Mouse (Mus musculus) gastrocnemius, postnatal 25 days (tissue): Measurements from ENCODE around the gene Spaca4. TPM values are rescaled to one million over a fixed set of nuclear protein-coding genes. Genes with fewer than 3 reads are reported as not detected.

Source experiments
- DNase-seq: peaks from one replicate; pipeline ENCODE4 v3.0.0; 2022
- long read RNA-seq, 2 experiments: library from polyadenylated mRNA; stranded (forward); transcript quantifications; one replicate each; pipeline ENCODE4 v2.0.0; 2021
- total RNA-seq, 2 experiments: library from RNA; stranded (reverse); gene quantifications; 1 replicate in 1 of 2; 2 replicates in 1 of 2; pipeline ENCODE4 v1.2.3; 2021

The Spaca4 gene
- not detected for total RNA-seq
- long read RNA-seq, experiment 1: 0 reads
- long read RNA-seq, experiment 2: 0 reads

DNA sequence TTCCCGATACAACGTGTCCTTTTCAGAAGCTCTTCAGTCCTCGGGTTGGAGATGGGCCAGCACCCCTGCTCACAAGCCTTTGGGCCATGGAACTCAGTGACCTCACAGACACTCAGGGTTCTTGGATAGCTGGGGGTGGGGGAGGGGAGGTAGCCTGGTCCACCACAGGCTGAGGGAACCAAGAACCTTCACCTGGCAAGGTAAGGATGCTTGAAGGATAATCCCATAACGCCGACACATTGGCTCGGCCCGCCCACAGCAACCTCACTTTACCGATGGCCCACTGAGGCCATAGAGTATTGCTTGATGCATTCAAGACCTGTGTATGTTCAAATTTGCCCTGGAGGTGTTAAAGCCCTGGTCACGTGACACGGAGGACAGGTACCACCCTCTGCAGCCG is at the start of gene Spaca4:
Spaca4 (minus strand) TSS at position 101 of the 400 bp plus-strand sequence.
- no peak for DNase-seq

DNA sequence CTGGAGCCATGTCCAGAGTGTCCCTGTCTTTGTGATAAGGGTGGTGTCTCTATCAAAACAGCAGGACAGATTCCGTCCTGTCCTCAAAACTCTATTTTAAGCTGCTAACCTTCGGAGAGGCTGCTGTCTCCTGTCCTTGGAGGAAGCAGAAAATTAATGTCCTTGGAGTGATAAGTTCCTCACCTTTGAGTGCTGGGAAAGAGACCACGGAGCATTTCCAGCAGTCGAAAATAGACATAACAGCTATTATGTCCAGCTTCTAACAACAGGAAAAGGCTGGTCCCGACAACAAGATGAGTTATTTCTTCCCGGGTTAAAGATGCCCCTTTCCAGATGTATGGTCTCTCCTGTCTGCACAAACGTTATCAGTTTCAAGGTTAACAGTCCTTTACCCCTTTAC is 49.6 kb upstream of the Spaca4 start:
- DNase-seq: no peak

DNA sequence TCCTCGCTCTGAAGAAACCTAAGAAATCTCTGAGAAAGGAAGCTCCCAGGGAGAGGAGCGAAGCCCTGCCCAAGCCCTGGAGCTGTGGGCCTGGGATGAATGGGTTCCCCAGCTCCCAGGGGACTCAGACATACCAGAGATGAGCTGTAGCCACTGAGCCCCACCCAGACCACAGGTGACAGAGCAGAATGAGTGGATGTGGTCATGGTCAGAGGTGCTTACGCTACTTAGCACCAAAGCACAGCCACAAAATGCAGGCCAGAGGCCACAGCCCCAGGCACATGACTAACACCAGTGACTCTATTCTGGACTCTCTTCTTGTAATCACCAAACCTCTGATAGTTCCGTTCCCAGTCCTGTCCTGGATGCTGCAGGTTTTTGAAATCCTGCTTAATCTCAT is 45.5 kb upstream of the Spaca4 start:
- DNase-seq: no peak

DNA sequence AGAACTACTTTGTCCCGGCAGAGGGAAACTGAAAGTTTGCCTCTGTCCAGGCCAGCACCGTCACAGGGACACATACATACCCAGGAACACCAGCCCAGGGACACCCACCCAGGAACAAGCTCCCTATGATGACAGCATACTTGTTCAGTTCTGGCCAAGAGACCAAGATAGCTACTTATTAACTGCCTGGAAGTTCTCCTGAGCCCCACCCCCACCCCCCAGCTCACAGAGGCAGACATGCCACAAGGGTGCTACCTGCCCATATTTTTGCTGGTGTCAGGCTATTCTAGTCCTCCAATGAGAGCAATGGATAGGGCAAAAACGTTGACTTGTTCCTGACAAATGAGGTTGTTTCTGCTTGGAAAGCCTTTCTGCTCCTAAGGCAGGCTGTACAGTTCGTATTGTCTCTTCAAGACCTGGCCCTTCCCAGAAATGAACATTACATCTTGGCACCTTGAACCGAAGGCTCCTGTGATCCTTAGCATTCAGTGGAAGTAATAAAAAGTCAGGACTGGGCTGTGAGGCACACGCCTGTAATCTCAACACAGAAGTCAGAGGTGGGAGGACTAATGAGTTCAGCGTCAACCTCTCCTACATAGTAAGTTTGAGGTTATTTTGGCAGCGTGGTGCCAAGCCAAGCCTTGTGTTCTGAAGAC is 44.9 kb upstream of the Spaca4 start:
- no peak for DNase-seq

DNA sequence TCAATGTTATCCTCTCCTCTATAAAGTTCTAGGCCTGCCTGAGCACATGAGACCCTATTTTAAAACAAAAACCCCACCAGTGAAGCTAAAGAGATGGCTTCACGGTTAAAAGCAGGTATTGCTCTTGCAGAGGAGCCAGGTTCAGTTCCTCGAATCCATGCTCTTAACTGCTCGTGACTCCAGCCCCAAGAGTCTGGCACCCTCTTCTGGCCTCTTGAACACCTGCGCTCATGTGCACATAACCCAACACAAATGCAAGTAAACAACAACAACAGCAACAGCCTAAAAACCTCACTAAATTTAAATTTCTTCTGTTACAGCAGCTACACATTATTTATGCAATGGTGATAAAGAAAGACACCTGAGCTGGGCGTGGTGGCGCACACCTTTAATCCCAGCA is 41.9 kb upstream of the Spaca4 start:
- DNase-seq: no peak

DNA sequence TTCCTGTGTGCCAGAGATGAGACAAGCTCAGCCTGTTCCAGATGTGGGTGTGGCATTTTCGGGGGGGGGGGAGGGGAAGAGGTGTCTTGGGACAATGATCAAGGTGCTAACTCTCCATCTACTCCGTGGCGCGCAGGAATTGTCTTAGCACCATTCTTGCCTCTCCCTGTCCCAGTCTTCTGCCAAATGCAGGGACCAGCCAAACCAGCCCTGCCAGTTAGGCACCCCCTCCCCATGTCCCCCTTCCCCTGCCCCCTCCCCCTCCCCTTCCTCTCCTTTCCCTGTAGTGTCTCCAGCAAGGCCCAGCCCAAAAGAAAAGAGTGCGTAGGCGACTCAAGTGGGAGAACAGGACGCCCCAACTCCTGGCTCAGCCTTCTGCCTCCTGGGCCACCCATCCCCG is 41.2 kb upstream of the Spaca4 start:
- no peak for DNase-seq

DNA sequence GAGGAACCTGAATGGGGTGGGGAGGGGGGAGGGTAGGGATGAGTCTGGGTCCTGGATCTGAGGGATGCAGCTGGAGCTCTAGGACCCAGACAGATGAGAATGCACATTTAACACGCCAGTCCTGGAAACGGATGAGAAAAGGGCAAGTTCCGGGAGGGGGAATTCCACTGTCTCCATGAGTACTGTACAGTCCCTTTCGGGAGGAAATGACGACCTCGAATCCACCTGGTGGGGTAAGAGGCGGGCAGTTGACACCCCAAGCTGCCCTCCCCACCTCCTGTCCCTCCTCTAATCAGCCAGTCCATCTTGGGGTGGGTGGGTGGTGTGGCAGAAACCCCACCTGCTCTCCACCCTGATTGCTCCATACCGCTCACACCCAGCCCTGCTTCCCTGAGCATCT is 40.4 kb upstream of the Spaca4 start:
- no peak for DNase-seq

DNA sequence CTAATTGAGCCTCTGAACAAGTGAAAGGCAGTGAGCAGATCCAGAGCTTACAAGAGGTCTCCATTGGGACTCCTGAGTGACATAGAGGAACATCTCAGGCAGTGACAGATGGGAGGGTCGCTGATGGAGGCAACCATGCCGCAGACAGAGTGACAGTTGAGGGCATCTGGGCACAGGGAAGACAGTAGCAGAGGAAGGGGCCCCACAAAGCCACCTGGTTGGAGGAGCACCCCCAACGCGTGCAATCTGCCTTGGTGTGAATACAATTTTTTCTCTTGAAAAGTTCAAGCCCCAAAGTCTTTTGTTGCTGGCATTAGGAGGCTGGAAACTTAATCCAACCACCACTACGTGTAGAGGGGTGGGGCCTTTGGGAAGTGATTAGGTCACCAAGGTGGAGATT is 34.5 kb upstream of the Spaca4 start:
- no peak for DNase-seq

DNA sequence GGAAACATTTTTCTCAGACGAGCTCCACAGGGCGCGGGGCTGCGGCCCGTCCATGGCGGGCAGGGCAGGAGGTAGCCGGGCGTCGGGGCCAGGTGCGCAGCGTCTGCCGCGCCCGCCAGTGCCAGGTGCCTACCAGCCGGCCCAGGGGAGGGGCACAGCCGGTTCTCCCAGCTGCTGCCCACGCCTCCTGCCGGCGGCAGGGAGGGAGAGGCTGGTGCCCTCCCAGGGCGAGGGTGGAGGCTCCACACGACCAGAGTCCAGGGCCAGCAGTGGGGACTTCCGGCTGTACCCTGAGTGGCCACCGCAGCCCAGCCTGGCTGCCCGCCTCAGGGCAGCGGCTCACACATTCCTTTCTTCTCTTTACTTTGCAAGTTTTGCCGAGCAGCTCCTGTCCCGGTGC is 33.8 kb upstream of the Spaca4 start:
- DNase-seq: no peak

DNA sequence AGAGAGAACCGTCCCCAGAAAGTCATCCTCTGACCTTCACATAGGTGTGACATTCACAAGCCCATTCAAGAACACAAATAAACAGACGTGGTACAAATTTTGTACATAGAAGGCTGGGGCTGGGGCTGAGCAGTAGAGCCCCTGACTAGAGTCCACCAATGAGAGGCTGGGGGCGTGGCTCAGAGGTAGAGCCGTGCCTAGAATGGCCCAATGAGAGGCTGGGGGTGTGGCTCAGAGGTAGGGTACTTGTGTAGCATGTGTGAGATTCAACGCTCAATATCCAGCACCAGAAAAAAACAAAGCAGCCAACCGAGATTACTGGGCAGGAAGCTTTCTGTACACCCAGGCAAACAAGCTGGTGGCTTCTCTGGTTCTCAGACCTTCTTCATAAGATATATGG is 30.1 kb upstream of the Spaca4 start:
- no peak for DNase-seq

DNA sequence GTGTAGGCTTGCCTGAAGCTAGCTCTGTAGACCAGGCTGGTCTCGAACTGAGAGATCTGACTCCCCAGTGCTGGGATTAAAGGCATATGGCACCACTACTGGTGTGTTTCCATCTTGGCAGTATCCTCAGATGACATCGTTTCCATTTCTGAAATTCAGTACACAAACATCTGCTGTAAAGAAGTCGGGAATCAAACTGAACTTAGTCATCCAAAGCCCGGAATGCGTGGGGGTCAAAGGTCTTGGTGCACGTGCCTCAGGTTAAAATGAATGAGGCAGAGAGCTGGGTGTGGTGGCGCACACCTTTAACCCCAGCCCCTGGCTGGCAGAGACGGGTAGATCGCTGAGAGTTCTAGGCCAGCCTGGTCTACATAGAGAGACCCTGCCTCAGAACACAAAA is 24.5 kb upstream of the Spaca4 start:
- no peak for DNase-seq

DNA sequence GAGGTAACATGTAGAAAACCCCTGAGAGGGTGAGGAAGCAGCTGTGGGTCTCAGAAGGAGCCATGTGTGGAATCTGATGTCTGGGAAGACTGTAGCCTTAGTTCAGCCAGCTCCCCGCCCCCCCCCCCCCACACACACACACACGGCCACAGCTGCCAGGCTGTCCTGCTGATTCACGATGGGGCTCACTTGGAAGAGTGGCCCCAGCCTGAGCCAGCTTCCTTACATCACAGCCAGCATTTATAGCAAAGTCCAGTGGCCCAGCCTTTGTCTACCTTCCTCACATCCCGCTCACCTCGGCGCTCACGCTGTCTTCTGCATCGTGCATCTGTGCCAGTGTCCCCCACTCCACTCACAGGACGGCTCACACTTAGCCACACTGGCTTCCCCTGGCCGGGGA is 23.8 kb upstream of the Spaca4 start:
- no peak for DNase-seq

DNA sequence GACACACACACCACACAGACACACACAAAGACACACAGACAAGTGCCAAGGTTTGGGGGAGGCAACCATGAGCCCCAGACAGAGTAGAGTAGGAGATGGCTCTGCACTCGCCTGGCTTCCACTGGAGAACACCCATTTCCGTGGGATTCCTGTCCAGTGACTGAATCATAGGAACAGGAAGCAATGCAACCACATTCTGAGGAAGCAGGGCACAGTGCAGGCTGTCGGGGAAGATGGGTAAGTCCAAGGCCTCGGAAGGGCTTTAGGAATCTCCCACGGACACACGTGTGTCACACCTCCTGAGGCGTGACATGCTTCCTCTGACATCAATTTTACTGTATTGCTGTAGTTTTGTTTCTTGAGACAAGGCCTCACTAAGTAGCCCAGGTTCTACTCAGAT is 22.5 kb upstream of the Spaca4 start:
- DNase-seq: no peak

DNA sequence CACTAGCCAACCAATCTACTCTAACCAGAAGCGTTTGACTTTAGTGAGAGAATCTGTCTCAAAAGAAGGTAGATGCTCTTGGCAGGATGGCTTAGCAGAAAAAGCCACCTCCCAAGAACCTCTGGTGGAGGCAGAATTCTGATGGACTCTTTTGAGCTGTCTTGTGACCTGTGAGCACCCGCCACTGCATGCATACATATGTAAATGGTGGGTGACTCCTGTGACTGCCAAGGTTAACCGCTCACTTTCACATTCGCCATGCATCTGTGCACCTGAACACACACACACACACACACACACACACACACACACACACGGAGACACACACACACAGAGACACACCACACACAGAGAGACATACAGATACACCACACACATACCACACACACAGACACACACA is 21.8 kb upstream of the Spaca4 start:
- no peak for DNase-seq

DNA sequence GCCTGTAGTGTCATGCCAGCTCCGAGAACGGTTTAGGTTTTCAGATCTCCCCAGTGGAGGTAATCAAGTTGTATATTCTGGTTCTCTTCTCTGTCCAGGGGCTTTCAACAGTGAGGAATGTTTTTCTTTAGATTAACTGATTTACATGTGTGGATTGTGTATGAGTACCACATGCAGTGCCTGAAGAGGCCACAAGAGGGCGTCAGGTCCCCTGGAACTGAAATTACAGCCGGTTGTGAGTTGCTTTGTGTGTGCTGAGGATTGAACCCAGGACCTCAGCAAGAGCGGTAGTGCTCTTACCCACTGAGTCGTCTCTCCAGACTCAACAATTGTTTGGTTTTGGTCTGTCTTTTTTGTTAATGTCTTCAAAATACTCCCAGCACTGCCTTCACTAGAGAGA is 20.9 kb upstream of the Spaca4 start:
- no peak for DNase-seq

DNA sequence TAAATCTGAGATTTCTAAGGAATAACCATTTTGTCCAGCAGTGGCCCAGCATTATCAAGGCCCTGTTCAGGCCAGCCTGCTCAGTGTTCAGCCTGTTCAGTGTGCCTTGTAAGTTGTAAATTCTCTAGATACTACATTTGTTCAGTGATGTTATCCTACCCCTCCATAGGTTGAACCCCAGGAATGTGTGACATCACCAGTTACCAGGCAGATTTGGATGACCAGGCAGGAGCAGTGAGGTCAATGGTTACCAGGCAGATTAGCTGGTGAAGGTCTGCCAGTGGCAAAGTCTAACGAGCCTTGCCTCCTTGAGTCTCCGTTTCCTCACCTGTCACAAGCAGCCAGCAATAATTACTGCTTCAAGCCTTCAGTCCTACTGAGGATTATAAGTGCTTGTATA is 18.8 kb upstream of the Spaca4 start:
- no peak for DNase-seq

DNA sequence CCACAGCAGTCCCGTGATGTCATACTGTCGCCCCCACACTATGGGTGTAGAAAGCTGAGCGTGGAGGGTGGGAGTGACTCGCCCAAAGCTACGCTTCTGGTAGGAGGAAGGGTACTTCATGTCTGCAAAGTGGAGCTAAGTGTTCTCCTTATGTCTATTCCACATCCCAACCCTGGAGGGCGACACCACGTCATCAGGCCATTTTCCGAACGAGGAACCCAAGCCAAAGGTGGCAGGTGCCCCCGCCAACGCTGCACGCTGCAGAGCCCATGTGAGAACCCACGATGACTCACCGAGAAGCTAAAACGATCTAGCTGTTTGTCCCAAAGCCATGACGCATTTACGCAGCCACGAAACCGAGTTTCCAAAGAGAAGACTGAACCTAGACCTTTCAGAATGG is 16.7 kb upstream of the Spaca4 start:
- DNase-seq: no peak

DNA sequence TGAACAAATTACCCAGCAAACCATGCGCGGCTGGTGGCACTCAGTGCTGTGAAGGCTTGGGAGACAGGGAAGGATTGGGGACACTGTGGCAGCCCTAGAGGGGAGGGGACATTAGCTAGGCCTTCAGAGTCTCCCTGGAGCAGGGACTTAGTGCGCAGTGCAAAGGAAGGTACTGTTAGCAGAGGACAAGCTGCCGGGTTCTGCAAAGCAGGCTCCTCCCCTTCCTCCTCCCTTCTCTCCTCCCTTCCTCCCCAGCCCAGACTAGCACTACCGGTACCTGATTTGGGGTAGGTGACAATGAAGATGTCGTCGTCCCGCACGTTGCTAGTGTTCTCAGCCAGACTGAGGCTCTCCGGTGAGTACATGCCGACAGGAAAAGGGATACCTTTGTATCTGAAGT is 16.2 kb upstream of the Spaca4 start:
- no peak for DNase-seq

DNA sequence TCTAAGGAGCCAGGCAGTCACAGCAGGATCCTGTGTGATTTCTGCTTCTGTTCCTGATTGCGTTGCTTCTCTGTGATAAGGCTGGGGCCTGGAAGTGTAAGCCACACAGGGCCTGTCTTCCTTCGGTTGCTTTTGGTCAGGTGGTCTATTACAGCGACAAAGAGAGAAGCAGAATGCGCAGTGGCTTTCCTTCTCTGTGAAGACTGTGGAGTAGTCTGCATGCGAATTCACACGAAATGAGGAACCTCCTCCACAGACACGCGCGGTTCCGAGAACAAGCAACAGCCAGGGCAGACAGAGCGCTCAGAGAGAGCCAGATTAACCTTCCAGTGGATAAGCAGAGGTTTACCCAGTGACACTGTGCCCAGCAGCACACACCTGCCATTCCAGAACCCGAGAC is 15.7 kb upstream of the Spaca4 start:
- DNase-seq: no peak

DNA sequence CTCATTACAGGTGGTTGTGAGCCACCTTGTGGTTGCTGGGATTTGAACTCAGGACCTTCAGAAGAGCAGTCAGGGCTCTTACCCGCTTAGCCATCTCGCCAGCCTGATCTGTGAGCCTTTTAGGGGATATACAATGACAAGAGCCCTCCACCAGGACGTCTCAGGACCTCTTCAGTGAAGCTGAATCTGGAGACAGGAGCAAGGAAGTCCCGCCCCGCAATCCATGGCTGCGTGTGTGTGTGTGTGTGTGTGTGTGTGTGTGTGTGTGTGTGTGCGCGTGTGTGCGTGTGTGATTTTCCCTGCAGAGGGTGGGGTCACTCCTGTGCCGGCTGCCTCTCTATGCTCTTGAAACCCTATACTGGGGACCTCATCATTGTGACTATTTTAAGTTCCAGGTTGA is 14.2 kb upstream of the Spaca4 start:
- DNase-seq: no peak

DNA sequence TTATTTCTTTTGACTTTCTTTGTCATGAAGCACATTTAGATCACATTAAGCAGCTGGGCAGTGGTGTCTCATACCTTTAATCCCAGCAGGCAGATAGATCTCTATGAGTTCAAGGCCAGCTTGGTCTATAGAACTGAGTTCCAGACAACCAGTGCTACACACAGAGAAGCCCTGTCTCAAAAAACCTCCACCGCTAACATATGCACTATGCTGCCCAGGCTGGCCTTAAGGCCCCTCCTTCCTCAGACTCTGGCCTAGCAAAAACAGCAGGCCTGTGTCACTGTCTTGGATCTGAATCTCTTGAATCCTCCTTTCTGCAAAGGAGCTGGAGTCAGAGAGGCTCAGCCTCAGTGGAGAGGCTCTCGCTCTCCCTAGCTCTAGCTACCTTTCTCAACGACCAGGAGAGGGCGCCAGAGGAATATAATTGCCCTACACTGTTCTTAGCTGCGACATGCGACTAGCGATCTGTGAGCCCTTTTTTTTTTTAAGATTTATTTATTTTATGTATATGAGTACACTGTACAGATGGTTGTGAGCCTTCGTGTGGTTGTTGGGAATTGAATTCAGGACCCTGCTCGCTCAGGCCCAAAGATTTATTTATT is 13.7 kb upstream of the Spaca4 start:
- no peak for DNase-seq

DNA sequence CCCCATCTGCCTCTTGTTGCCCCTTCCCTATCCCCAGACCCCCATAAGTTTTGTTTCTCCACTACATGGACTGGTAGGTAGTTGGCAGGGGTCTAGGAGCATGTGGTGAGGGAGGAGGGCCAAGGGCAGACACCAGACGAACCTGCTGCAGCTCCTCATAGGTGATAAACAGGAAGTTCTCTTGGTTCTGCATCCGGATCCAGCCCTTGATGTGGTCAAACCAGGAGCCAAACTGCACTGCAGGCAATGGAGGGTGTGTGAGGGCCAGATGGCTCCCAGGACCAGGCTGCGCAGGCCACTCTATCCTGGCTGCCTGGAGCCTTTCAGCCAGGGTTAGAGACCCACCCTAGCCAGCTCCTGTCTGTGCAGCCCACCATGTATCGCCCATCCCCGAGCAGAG is 7.9 kb upstream of the Spaca4 start:
- no peak for DNase-seq

DNA sequence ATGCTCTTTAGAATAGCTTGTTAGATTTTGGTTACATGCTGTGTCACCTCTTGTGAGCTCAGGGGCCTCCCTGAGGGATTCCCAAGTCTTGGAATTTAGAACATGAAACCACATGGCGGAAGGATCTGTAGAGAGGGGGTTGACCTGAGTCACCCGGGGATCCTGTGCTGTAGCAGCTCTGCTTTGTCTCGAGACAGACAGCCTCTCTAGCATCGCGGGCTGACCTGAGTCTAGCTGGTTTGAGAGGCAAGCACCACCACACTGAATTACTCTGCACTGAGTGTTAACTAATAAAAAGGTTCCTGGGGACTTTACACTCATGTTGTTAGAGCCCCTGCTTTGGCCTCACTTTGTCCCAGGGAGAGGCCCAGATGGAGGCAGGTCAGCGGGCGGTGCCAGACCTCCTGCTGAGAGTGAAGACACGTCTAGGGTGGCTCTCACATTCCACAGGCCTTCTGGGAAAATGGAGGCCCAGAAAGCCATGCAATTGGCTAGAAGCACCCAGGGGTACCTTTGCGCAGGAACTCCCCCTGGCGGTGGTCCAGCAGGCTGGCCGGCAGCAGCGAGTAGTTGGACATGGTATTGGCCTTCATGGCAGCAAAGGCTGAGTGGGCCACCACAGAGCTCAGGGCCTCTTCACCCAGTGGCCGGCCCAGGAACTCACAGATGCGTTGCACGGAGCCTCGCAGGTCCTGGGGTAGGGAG is 5.3 kb upstream of the Spaca4 start:
- no peak for DNase-seq

DNA sequence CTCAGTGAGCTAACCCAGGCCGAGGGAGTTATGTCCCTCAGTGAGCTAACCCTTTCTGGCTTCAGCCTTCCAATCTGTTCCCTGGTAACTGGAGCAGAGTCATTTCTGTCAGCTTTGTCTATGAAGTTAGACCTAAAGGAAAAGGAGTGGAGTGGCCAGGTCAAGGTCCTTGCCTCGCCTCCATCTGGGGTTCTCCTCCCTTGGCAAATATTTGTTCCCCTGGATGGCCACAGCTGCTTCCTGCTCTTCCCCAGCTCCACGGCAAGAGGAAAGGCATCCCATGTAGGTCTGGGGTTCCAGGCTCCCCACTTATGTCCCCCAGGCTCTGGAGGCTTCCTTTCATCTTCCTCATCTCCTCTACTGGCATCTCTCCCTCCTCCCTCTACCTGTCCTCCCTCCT is 2.0 kb upstream of the Spaca4 start:
- no peak for DNase-seq
